Mouse (Mus musculus): ENCODE data around the gene Clec12a.
"Not testable (repeated sequence)": the region's sequence is repeated elsewhere in the genome, so short reads cannot be mapped to it uniquely, and the experiment has no call there.

Clec12a gene

DNA sequence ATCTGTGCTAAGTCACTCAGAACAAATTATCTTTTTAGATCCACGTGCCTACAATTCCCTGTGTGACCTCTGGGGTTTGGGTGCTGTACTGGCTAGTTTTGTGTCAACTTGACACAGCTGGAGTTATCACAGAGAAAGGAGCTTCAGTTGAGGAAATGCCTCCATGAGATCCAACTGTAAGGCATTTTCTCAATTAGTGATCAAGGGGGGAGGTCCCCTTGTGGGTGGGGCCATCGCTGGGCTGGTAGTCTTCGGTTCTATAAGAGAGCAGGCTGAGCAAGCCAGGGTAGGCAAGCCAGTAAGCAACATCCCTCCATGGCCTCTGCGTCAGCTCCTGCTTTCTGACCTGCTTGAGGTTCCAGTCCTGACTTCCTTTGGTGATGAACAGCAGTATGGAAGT, at the start of gene Clec12a:
TSS of gene Clec12a (plus strand) at position 301 of the 400 bp plus-strand sequence.
- in situ Hi-C loops (cut with MboI; ENCODE audit: unreplicated experiment in 2 of 2): not testable (repeated sequence)

DNA sequence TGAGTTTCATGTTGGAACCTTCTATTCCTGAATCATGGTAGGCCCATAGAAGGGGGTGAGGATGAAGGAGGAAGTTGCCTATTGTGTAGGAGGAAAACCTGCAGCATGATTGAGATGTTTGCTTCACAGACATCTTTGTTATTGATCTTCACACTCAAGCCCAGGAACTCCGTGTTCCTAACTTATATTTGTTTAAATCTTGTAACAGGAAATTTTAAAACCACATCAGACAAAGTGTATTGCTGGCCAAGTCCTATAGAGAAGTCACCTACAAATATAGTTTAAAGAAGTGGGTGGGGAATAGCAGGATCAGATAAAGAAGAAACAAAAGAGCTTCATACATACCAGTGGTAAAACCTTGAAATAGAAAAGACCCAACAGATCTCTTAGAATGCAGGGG, 38.3 kb upstream of the Clec12a start:
- in situ Hi-C loops (cut with MboI; ENCODE audit: unreplicated experiment in 2 of 2): no loop called here

DNA sequence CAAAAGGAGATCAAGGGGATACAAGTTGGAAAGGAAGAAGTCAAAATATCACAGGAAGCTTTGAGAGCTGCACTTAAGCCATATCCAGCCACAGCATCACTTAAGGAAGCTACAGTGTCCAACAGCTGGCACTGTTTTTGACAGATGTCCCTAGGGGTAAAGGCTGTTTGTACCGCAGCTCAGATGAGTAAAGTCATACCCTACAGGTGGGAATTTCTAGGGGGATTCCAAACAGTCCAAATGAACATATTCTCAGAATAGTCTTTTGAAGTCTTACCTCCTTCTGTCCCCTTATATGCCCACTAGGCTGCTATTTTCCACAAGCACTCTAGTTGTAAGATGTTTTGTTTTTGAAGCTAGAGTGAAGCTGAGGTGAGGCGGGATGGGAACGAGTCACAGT, 30.0 kb upstream of the Clec12a start:
- in situ Hi-C loops (cut with MboI; ENCODE audit: unreplicated experiment in 2 of 2): loop anchor here (10.0 kb wide), 1 partner anchor 52 kb away; no protein-coding TSS in a partner anchor

DNA sequence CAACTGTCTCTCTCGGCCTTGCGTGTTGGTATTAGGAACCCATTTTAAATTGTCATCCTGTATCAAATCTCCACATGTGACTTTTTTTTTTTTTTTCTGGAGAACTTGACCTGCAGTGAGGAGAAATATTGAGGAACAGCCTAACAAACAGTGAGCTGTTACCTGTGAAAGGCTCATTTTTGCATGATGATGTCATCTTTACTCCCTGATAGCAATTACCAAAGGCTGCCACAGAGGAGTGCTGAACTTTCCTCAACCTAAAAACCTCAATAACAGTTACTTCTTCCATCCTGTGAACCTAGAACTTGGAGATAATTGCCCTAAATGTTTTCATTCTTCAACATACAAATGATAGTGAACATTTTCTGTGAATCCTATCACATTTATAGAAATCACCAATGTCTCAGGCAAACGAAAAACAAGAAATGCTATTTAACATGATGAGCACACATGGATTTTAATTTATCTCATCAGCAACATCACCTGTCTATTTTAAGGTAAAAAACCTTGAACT, 27.8 kb upstream of the Clec12a start:
- in situ Hi-C loops (cut with MboI; ENCODE audit: unreplicated experiment in 2 of 2): loop anchor here (5.0 to 10.0 kb wide), 2 partner anchors 47 to 50 kb away; no protein-coding TSS in a partner anchor

DNA sequence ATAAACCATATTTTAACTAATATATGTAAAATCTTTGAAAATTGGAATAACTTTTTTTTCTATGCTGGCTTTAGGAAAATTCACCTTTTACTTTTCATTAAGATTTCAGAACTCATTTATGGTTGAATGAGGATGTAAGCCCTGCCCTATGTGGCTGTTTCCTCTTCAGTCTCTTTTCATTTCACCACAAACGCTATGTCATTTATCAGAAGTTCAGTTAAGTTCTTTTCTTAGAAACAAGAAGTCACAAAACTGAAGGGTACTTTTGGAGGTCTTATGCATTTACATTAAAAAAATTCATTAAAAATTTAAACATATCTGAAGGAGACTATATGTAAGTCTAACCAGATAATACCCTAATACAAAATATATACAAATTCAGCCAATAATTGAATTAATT, 26.8 kb upstream of the Clec12a start:
- in situ Hi-C loops (cut with MboI; ENCODE audit: unreplicated experiment in 2 of 2): loop anchor here (5.0 to 10.0 kb wide), 2 partner anchors 48 to 49 kb away; no protein-coding TSS in a partner anchor

DNA sequence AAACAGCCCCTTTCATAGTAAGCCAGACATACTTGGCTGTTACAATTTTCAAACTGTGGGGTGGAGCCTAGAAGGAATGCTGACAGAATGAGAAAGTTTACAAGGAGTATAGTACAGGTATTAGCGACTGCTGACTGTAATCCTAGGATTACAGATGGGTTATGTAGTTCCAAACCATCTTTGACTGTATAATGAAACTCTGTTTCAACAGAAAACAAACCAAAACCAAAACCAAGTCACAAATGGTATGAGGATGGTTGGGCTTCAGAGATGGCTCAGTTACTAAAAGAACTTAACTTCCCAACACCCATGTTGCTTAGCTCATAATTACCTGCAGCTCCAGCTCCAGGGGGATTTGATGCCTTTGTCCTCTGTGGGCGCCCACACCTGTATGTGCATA, 26.0 kb upstream of the Clec12a start:
- in situ Hi-C loops (cut with MboI; ENCODE audit: unreplicated experiment in 2 of 2): loop anchor here (5.0 to 10.0 kb wide), 2 partner anchors 48 to 49 kb away; no protein-coding TSS in a partner anchor

DNA sequence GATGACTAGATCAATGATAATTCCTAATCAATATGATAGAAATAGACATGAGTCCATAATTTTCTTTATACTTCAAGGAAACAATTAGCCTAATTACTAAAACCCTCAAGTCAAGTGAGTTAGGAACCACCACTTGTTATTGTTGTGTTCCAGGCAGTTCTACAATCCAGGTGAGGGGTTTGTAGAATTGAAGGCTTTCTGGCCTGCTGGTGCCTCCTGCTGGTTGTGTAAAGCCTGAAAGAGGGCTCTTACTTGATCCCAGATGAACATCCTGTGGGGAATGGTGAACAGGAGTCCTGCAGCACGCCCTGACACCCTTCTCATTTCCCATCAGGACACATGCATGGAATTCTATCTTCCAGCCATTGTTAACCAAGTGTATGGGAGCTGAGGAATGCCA, 24.1 kb upstream of the Clec12a start:
- in situ Hi-C loops (cut with MboI; ENCODE audit: unreplicated experiment in 2 of 2): loop anchor here (5.0 to 10.0 kb wide), 2 partner anchors 46 to 51 kb away; no protein-coding TSS in a partner anchor

- in situ Hi-C loops (cut with MboI; ENCODE audit: unreplicated experiment in 2 of 2): loop anchor here (5.0 to 10.0 kb wide), 2 partner anchors 45 to 52 kb away; no protein-coding TSS in a partner anchor
Measured at GRCm38 (mm10) chr6:129319331-129319730, 23.2 kb upstream of the Clec12a start.

GRCm38 (mm10) chr6:129326016-129326415, 16.5 kb upstream of the Clec12a start:
- in situ Hi-C loops (cut with MboI; ENCODE audit: unreplicated experiment in 2 of 2): loop anchor here in 1 of 2 experiments (10.0 kb wide), 1 partner anchor 521 kb away; no protein-coding TSS in a partner anchor

GRCm38 (mm10) chr6:129326568-129327150, 15.8 kb upstream of the Clec12a start:
- in situ Hi-C loops (cut with MboI; ENCODE audit: unreplicated experiment in 2 of 2): loop anchor here in 1 of 2 experiments (10.0 kb wide), 1 partner anchor 522 kb away; no protein-coding TSS in a partner anchor

DNA sequence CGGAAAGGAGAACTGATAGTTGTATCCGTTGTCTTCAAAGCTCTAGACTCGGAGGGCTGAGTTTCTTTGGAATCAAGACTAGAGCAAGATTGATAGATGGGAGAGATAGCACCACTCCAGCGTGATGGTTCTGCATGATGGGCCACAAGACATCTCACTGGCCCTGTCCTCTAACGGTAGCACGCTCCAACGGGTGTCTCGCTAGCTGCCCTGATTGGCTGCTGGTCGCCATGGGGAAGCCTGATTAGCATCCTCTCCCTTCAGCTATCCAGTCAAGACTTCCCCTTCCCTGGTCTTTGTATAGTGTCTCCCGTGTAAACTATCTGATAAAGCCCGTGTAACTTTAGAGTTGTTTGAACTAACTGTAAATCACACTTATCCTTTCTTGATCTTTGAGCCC, 10.9 kb upstream of the Clec12a start, which contains the start of gene 4922502D21Rik:
TSS of gene 4922502D21Rik (minus strand) at position 187 of the 400 bp plus-strand sequence.
- in situ Hi-C loops (cut with MboI; ENCODE audit: unreplicated experiment in 2 of 2): loop anchor here (5.0 kb wide), 2 partner anchors 36 to 186 kb away; no protein-coding TSS in a partner anchor

- in situ Hi-C loops (cut with MboI; ENCODE audit: unreplicated experiment in 2 of 2): loop anchor here (5.0 kb wide), 2 partner anchors 34 to 184 kb away; no protein-coding TSS in a partner anchor
Measured at GRCm38 (mm10) chr6:129333674-129334078, 8.8 kb upstream of the Clec12a start.

DNA sequence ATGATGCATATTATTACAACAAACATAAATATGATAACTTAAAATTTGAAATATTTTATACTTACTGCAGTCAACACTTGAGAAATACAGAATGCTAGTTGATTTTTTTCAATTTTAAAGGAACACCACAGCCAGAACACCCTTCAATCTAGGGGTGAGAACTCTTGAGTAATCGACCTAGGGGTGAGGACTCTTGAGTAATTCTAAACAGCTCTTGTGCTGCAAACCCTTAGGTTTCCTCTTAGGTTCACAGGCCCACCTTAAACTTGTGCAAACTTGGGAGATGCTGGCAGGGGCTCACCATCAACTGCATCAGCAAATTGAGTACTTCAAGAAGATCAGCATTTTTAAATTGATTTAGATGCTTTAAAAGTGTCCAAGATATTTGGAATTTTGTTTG, 4.7 kb upstream of the Clec12a start:
- in situ Hi-C loops (cut with MboI; ENCODE audit: unreplicated experiment in 2 of 2): no loop called here

DNA sequence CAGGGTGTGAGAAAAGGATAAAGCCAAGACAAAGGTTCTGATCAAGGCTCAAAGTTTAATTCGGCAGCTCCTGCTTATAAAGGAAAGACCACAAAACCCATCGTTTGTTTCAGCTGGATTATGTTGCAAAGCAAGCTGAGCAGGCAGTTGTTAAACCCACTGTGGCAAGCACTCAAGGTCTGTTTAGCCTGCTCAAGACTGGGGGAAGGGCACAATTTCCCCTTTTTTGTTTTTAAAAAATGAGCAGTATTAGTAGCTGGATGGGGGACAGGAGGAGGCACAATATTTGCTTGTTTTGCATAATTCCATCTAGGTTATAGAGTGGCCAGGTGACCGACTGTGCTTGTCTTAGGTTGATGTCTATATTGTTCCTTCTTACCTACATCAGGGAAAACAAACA, 1.9 kb downstream of the Clec12a start:
- in situ Hi-C loops (cut with MboI; ENCODE audit: unreplicated experiment in 2 of 2): no loop called here

GRCm38 (mm10) chr6:129349524-129350352, 7.2 kb downstream of the Clec12a start:
- in situ Hi-C loops (cut with MboI; ENCODE audit: unreplicated experiment in 2 of 2): no loop called here

DNA sequence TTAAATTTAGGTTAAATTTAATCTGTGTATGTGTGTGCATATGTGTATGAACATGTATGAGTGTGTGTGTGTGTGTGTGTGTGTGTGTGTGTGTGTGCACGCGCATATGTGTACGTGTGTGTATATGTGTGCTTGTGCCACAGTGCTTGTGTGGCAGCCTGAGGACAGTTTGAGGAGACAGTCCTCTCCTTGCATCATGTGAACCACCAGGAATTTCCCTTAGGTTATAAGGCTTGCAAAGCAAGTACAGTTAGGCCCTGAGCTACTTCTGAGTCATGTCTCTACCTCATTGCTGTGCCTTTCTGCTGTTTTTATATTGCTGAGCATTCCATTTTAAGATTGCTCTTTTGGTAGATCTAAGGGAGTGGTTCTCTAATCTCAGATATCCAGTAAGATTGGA, 8.6 kb downstream of the Clec12a start:
- in situ Hi-C loops (cut with MboI; ENCODE audit: unreplicated experiment in 2 of 2): no loop called here

GRCm38 (mm10) chr6:129355774-129356173, 13.3 kb downstream of the Clec12a start:
- in situ Hi-C loops (cut with MboI; ENCODE audit: unreplicated experiment in 2 of 2): no loop called here

- in situ Hi-C loops (cut with MboI; ENCODE audit: unreplicated experiment in 2 of 2): no loop called here
Measured at GRCm38 (mm10) chr6:129356430-129356829, 13.9 kb downstream of the Clec12a start.

GRCm38 (mm10) chr6:129359515-129359914, 17.0 kb downstream of the Clec12a start:
- in situ Hi-C loops (cut with MboI; ENCODE audit: unreplicated experiment in 2 of 2): no loop called here

GRCm38 (mm10) chr6:129363942-129364341, 21.5 kb downstream of the Clec12a start:
- in situ Hi-C loops (cut with MboI; ENCODE audit: unreplicated experiment in 2 of 2): loop anchor here (10.0 kb wide), 3 partner anchors 49 to 759 kb away; no protein-coding TSS in a partner anchor

DNA sequence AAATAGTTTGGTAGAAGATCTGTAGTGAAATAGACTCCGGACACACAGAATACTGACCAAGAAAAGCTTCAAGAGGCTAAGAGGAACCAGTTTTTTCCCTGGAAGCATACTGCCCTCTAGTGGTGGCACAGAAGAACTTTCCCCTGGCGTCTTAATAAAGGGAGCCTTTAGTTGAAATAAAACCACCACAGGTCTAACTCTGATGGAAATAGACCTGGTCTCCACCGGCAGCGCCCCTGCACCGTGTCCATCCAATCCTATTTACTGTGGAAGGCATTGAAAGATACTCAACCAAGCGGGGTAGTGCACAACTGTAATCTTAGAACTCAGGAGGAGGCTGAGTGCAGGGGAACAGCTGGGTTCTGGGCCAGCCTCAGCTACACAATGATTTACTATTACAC, 23.5 kb downstream of the Clec12a start:
- in situ Hi-C loops (cut with MboI; ENCODE audit: unreplicated experiment in 2 of 2): loop anchor here (5.0 to 10.0 kb wide), 6 partner anchors 34 to 764 kb away; partner anchors contain the start of gene 4922502D21Rik (in 2 of the 2)
